Mouse (Mus musculus) frontal cortex, postnatal 36 days (tissue): ENCODE data around the gene Grin2d.

ENCODE experiments used
- DNase-seq, 2 experiments: peaks; one replicate each; pipeline ENCODE4 v3.0.0; 2022; ENCODE audit warnings: low spot score in 2 of 2

Grin2d gene

GRCm38 (mm10) chr7:45809276-45810075, 68.7 kb downstream of the Grin2d start:
- DNase-seq = no peak

- no peak for DNase-seq
Observed at GRCm38 (mm10) chr7:45808471-45808870, 69.7 kb downstream of the Grin2d start.

- DNase-seq = no peak
Observed at GRCm38 (mm10) chr7:45805941-45806340, 72.2 kb downstream of the Grin2d start.

GRCm38 (mm10) chr7:45802551-45802950, 75.6 kb downstream of the Grin2d start:
- no peak for DNase-seq

GRCm38 (mm10) chr7:45801348-45801747, 76.8 kb downstream of the Grin2d start:
- peak; percentile 93 to 94 for DNase-seq

- DNase-seq = no peak
Observed at GRCm38 (mm10) chr7:45800546-45801204, 77.5 kb downstream of the Grin2d start.

- no peak for DNase-seq
Observed at GRCm38 (mm10) chr7:45800001-45800400, 78.2 kb downstream of the Grin2d start.

GRCm38 (mm10) chr7:45798931-45799330, 79.2 kb downstream of the Grin2d start:
- no peak for DNase-seq

- no peak for DNase-seq
Observed at GRCm38 (mm10) chr7:45798511-45798836, 79.7 kb downstream of the Grin2d start.

GRCm38 (mm10) chr7:45797661-45798510, 80.3 kb downstream of the Grin2d start:
- DNase-seq = no peak

GRCm38 (mm10) chr7:45796950-45797349, 81.2 kb downstream of the Grin2d start:
- no peak for DNase-seq

- no peak for DNase-seq
Observed at GRCm38 (mm10) chr7:45794971-45795370, 83.2 kb downstream of the Grin2d start.

- no peak for DNase-seq
Observed at GRCm38 (mm10) chr7:45793969-45794585, 84.1 kb downstream of the Grin2d start.

GRCm38 (mm10) chr7:45793240-45793639, 84.9 kb downstream of the Grin2d start:
- no peak for DNase-seq

GRCm38 (mm10) chr7:45791756-45792490, 86.3 kb downstream of the Grin2d start:
- DNase-seq = peak in 1 of 2 experiments; percentile 56

GRCm38 (mm10) chr7:45790721-45791120, 87.5 kb downstream of the Grin2d start:
- no peak for DNase-seq

- DNase-seq = no peak
Observed at GRCm38 (mm10) chr7:45787642-45788041, 90.5 kb downstream of the Grin2d start.

- DNase-seq = peak in 1 of 2 experiments; percentile 71
Observed at GRCm38 (mm10) chr7:45786661-45787413, 91.3 kb downstream of the Grin2d start.

- peak in 1 of 2 experiments; percentile 18 for DNase-seq
Observed at GRCm38 (mm10) chr7:45786136-45786578, 92.0 kb downstream of the Grin2d start.

GRCm38 (mm10) chr7:45785388-45786135, 92.6 kb downstream of the Grin2d start:
- DNase-seq = no peak
